Mouse (Mus musculus) megakaryocyte, embryonic 14.5 days (primary cell): ENCODE results near the gene Brd1. TPM values are rescaled to one million over a fixed set of nuclear protein-coding genes. Genes with fewer than 3 reads are reported as not detected.
A peak's percentile ranks its signal among the peaks of the same experiment; 100 is the strongest.

Source experiments
- H3K27me3 ChIP-seq: replicated peaks from 2 replicates; pipeline ENCODE3; 2012; ENCODE audit warnings: inconsistent platforms
- H3K36me3 ChIP-seq: replicated peaks from 2 replicates; pipeline ENCODE3; 2012; ENCODE audit warnings: low read length, inconsistent platforms, mixed read lengths
- H3K4me1 ChIP-seq: 2 replicates; pipeline ENCODE4 v1.6.1; 2012; ENCODE audit warnings: inconsistent platforms
- H3K4me3 ChIP-seq: replicated peaks from 2 replicates; pipeline ENCODE3; 2012; ENCODE audit warnings: moderate library complexity, mild to moderate bottlenecking, inconsistent platforms
- H3K9me3 ChIP-seq: 2 replicates; pipeline ENCODE4 v1.6.1; 2012; ENCODE audit warnings: inconsistent platforms
- FLI1 ChIP-seq: IDR thresholded peaks from 2 replicates; pipeline ENCODE4 v1.6.1; 2012; ENCODE audit warnings: low read length, inconsistent platforms, mixed read lengths
- GATA1 ChIP-seq: IDR thresholded peaks from 3 replicates; pipeline ENCODE4 v1.6.1; 2012; ENCODE audit warnings: mixed read lengths, low read length, inconsistent platforms, borderline replicate concordance
- polyA plus RNA-seq: library from polyadenylated mRNA; stranded (reverse); fragments of >175 nt; gene quantifications from 2 replicates; pipeline ENCODE4 v1.2.3, GENCODE M21; 2012; ENCODE audit warnings: low replicate concordance; ENCODE audit not compliant: insufficient read depth

Brd1 gene
- polyA plus RNA-seq, 1 experiment: 17.6 TPM

- no peak for TF ChIP-seq FLI1
- TF ChIP-seq GATA1: no peak
- Histone ChIP-seq H3K9me3 (no peaks in the 10 kb centered on the region), H3K36me3 (no peaks in the 10 kb centered on the region), H3K4me1 (peaks cover 17% of the 10 kb centered on the region), H3K27me3 (peaks cover 19% of the 10 kb centered on the region), H3K4me3 (no peak overlapping the region)
These were observed 71.0 kb downstream of the Brd1 start for GRCm38 (mm10) chr15:88663041-88663440.

GRCm38 (mm10) chr15:88662111-88662850 lies 71.8 kb downstream of the Brd1 start:
- peaks cover 19% of the 10 kb centered on the region for H3K27me3 ChIP-seq
- peak overlapping the region; percentile 84 for H3K4me3 ChIP-seq

DNA sequence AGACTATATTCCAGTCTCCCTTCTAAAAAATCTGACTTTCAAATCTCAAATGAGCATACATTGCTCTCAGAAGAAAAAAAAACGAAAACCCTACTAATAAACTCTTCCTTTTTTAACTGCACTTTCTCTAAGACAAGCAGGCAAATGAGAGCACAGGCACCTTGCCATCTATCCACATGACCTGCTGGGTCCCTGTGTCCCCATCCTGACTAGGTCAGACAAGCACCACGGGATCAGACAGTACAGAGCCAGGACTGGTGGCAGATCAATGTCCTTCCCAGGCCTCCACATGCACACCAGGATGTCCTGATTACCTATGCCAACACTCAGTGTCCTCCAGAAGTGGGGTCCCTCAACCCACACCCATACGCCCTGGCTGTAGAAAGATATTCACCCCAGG lies 72.4 kb downstream of the Brd1 start:
- H3K4me1 ChIP-seq: peaks cover 17% of the 10 kb centered on the region
- H3K9me3 ChIP-seq: no peaks in the 10 kb centered on the region
- H3K36me3 ChIP-seq: no peaks in the 10 kb centered on the region
- TF ChIP-seq GATA1 (no peak), FLI1 (no peak)
- peak overlapping the region; percentile 67 for H3K4me3 ChIP-seq
- peaks cover 19% of the 10 kb centered on the region for H3K27me3 ChIP-seq

More at GRCm38 (mm10) chr15:88662111-88662850, 71.8 kb downstream of the Brd1 start:
- H3K9me3 ChIP-seq: no peaks in the 10 kb centered on the region
- no peaks in the 10 kb centered on the region for H3K36me3 ChIP-seq
- peaks cover 17% of the 10 kb centered on the region for H3K4me1 ChIP-seq
- no peak for TF ChIP-seq FLI1
- no peak for TF ChIP-seq GATA1

DNA sequence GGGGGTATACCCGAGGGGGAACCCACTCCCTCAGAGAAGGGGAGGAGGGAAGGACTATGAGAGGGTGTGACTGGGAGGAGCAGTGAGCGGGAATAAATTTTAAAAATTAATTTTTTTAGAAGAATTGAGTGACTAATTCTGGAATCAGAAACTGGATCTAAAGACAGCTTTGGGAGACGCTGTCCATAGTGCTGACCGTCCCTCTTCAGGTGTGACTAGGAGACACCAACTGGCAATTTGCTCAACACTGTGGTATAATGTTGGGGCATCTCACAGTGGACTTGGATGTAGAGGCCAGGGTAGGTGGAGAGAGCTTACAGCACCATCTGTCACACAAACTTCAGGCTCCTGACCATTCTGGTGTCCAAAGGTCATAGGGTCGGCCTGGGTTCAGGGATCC lies 82.0 kb downstream of the Brd1 start:
- Histone ChIP-seq H3K4me3 (no peak overlapping the region), H3K36me3 (no peaks in the 10 kb centered on the region), H3K27me3 (no peaks in the 10 kb centered on the region), H3K9me3 (no peaks in the 10 kb centered on the region), H3K4me1 (no peaks in the 10 kb centered on the region)
- TF ChIP-seq FLI1 (no peak), GATA1 (no peak)

DNA sequence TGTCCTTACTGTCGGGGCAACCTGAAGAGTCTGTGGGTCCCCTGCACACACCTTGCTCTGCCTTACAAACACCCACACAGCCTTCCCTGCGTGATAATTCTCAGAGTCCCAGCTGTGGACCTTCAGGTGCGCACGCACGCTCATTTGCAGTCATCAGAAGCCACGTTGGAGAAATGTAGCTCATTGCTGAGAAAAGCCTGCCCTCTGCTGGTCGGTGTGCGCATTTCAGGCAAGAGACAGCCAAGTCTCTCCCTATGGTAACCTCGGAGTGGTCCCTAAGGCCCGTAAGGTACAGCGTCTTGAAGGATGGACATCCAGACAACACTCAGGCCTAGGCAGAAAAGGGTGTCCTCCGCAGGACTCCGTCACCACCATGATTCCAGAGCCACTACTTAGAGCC lies 83.0 kb downstream of the Brd1 start:
- Histone ChIP-seq H3K4me3 (no peak overlapping the region), H3K36me3 (no peaks in the 10 kb centered on the region), H3K27me3 (no peaks in the 10 kb centered on the region), H3K4me1 (no peaks in the 10 kb centered on the region), H3K9me3 (no peaks in the 10 kb centered on the region)
- TF ChIP-seq FLI1 (no peak), GATA1 (no peak)

Other genes with a start within 250 kb of the Brd1 start
- gene Zdhhc25, start 133.9 kb downstream of the Brd1 start, polyA plus RNA-seq: not detected in 2 replicates
- gene Zbed4, start 17.4 kb upstream of the Brd1 start, polyA plus RNA-seq: 1.4 and 2.1 TPM in 2 replicates
- gene Alg12, start 85.1 kb upstream of the Brd1 start, polyA plus RNA-seq: 1.6 and 6.8 TPM in 2 replicates
- 18.5 and 51.3 TPM in 2 replicates for gene Creld2, start 85.4 kb upstream of the Brd1 start, polyA plus RNA-seq
- 14.1 and 18.1 TPM in 2 replicates for gene Pim3, start 128.0 kb upstream of the Brd1 start, polyA plus RNA-seq
- not detected in 2 replicates for gene Ttll8, start 220.2 kb upstream of the Brd1 start, polyA plus RNA-seq
- gene Mlc1, start 244.8 kb upstream of the Brd1 start, polyA plus RNA-seq: not detected in 2 replicates
- gene Mov10l1, start 248.7 kb upstream of the Brd1 start, polyA plus RNA-seq: 0.21 TPM in 1 of 2 replicates, not detected in the other